Mouse (Mus musculus) T-helper 2 cell (primary cell): Measurements from ENCODE around the gene Trim38.

Experiments used
- in situ Hi-C: fragments of 300-600 bp; cut with MboI, MseI; formaldehyde crosslinking; loops from one replicate; pipeline ENCODE4 v1.15.1; 2025; ENCODE audit warnings: high pct_unique_total_duplicates

The Trim38 gene

DNA sequence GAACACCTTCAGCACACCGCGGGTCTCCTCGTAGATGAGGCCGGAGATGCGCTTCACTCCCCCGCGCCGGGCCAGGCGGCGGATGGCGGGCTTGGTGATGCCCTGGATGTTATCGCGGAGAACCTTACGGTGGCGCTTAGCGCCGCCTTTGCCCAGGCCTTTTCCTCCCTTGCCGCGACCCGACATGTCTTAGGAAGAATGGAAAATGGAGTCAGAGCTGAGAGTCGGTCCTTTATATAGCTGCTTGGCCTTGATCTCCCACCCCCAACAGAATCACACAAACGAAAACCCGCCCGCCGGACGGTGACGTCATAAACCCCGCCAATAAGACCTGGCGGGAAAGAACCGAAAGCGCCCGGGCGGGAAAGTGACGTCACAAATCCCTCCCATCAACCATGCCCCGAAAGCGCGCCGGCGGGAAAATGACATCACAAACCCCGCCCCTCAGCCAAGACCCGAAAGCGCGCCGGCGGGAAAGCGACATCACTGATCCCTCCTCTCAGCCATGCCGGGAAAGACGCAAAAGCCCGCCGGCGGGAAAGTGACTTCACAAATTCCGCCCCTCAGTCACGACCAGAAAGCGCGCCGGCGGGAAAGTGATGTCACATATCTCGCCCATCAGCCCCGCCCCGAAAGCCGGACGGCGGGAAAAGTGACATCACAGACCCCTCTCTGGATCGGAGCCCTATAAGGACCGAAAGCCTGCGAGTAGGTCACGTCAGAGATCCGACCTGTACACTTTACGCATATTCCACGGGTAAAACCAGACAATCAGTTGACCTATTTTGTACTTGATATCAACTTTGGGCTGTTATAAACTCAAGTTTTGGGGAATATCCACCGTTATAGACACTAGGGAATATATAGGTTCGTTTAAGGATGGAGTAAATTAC is 8.5 kb upstream of the Trim38 start, which contains the start of gene Hist1h4a:
Gene Hist1h4a (minus strand): TSS at position 259 of the 893 bp plus-strand sequence.
- in situ Hi-C loops, result loop anchor here (10.0 kb wide), 1 partner anchor 1716 kb away; the partner anchor contains the start of genes Hist1h2ag, Hist1h2bj and Hist1h4i

DNA sequence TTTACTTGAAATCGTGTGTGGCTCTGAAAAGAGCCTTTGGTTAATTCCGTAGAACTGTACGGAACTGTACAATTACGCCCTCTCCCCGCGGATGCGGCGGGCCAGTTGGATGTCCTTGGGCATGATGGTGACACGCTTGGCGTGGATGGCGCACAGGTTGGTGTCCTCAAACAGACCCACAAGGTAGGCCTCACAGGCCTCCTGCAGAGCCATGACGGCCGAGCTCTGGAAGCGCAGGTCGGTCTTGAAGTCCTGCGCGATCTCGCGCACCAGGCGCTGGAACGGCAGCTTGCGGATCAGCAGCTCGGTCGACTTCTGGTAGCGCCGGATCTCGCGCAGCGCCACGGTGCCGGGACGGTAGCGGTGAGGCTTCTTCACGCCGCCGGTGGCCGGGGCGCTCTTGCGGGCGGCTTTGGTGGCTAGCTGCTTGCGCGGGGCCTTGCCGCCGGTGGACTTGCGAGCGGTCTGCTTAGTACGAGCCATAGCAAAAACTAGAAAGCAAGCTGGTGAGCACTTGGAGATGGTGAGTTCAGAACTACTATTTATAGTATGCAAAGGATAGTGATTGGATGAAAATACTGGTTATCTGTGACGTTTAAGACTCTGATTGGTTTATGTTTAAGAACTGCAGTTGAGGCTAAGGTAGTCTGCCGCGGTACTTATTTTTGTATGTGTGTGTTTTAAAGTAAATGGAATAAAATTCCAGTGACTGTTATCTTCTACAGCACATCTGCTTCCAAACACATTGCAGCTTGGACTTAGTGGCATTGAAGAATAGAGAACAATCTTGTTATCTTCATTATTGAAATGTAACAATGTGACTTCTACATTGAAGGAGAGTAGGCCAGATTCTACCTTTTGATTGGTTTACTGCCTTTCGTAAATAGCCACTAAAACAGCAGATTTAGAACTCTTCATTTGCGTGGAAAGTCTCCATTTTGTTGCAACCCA is 7.6 kb upstream of the Trim38 start, which contains the start of gene Hist1h3a:
Gene Hist1h3a (minus strand): TSS at position 516 of the 951 bp plus-strand sequence.
- in situ Hi-C loops, result loop anchor here (10.0 kb wide), 1 partner anchor 1717 kb away; the partner anchor contains the start of genes Hist1h2ag, Hist1h2bj and Hist1h4i

- in situ Hi-C loops, result loop anchor here (10.0 kb wide), 1 partner anchor 1718 kb away; the partner anchor contains the start of genes Hist1h2ag, Hist1h2bj and Hist1h4i
Measured at GRCm38 (mm10) chr13:23763242-23763585, 6.5 kb upstream of the Trim38 start.

- in situ Hi-C loops, result loop anchor here (10.0 kb wide), 1 partner anchor 1719 kb away; the partner anchor contains the start of genes Hist1h2ag, Hist1h2bj and Hist1h4i
Measured at GRCm38 (mm10) chr13:23763586-23764323, 6.0 kb upstream of the Trim38 start, which contains the start of gene Hist1h1a. Hist1h1a (plus strand) TSS chr13:23763666.

- in situ Hi-C loops, result loop anchor here (10.0 kb wide), 1 partner anchor 1720 kb away; the partner anchor contains the start of genes Hist1h2ag, Hist1h2bj and Hist1h4i
Measured at GRCm38 (mm10) chr13:23764324-23765171, 5.2 kb upstream of the Trim38 start.

DNA sequence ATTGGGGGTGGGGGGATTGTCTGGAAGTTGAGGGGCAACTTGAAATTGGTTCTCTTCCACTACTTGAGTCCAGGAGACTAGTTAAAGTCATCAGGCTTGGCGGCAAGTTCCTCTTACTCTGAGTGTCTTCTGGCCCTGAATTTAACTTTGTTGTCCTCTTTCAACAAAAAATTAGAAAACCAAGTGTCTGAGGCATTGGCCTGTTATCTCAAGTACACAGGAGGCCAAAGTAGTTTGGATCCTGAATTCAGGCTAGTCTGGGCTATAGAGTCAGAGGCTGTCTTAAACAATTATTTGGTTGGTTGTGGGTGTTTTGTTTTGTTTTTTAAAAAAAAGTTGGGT is 4.6 kb upstream of the Trim38 start:
- in situ Hi-C loops, result loop anchor here (10.0 kb wide), 1 partner anchor 1720 kb away; the partner anchor contains the start of genes Hist1h2ag, Hist1h2bj and Hist1h4i

DNA sequence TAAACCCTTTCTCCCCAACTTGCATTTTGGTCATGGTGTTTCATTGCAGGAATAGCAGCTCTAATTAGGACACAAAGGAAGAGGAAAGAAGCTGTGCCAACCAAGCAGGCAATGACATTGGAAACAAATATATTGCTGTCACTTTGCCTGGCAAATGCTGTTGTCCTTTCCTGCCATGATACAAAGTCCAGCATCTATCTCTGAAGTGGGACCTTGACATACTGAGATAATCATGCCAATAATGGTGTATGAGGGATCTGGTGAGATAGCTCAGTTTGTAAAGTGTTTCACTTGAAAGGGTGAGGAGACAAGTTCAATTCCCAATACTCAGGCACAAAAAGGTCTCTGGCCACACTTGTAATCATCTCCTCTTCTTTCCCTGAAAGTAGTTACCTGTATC is 2.9 kb upstream of the Trim38 start:
- in situ Hi-C loops, result loop anchor here (10.0 kb wide), 1 partner anchor 1722 kb away; the partner anchor contains the start of genes Hist1h2ag, Hist1h2bj and Hist1h4i

GRCm38 (mm10) chr13:23768834-23769397 is 797 bp upstream of the Trim38 start:
- in situ Hi-C loops, result loop anchor here (10.0 kb wide), 1 partner anchor 1724 kb away; the partner anchor contains the start of genes Hist1h2ag, Hist1h2bj and Hist1h4i

DNA sequence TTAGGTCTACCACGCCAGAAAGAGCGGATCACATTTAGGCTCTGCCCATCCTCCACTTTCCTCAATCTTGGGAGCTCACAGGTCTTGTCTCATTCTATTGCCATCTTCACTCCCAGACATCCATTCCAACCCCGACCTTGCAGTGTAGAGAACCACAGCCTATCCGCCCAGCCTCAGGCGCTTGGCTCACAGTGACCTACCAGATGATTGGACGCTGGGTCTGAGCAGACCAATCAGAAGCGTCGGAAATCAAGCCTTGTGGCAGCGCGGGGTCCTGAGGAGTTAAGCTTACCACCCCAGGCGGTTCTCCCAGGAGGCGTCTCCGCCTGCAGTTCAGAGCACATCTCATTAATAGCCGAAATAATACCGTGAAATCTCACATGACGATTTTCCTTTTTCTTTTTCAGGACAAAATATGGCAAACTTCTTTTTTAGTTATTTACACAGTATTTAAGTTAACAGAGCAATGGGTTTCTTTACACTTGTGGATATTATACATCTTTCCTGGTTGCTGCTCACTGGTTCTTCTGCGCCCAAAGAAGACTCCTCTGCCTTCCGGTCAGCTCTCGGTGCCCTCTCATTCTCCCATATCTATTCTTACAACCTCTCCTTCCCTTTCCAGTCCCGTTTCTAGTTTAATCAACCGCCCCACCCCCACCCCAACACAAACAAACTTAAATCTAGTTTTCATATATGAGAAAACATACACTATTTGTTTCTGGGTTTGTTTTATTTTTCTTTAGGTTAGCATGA is 3.0 kb downstream of the Trim38 start:
- in situ Hi-C loops, result no loop called here

DNA sequence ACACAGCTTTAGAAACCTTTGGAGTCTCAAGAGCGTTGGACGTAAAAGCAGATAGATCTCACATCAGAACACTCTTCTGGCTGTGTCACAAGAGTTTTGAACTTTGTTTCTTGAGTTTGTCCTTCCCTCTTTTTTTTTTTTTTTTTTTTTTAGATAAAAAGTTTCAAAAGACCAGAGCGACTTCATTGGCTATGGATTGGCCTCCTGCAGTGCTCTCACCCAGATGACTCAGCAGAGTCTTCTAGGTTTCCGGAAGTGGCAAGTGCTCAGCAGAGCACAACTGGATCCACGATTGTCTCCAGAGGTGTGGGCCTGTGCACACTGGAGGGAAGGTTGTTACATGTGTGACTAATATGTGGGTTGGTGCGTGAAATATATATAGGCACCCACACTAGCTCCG is 8.6 kb downstream of the Trim38 start:
- in situ Hi-C loops, result no loop called here

GRCm38 (mm10) chr13:23779025-23779424 is 9.3 kb downstream of the Trim38 start:
- in situ Hi-C loops, result no loop called here

GRCm38 (mm10) chr13:23792520-23792919 is 22.8 kb downstream of the Trim38 start:
- in situ Hi-C loops, result no loop called here

- in situ Hi-C loops, result no loop called here
Measured at GRCm38 (mm10) chr13:23799405-23799804, 29.7 kb downstream of the Trim38 start.

- in situ Hi-C loops, result no loop called here
Measured at GRCm38 (mm10) chr13:23804532-23804931, 34.8 kb downstream of the Trim38 start.

DNA sequence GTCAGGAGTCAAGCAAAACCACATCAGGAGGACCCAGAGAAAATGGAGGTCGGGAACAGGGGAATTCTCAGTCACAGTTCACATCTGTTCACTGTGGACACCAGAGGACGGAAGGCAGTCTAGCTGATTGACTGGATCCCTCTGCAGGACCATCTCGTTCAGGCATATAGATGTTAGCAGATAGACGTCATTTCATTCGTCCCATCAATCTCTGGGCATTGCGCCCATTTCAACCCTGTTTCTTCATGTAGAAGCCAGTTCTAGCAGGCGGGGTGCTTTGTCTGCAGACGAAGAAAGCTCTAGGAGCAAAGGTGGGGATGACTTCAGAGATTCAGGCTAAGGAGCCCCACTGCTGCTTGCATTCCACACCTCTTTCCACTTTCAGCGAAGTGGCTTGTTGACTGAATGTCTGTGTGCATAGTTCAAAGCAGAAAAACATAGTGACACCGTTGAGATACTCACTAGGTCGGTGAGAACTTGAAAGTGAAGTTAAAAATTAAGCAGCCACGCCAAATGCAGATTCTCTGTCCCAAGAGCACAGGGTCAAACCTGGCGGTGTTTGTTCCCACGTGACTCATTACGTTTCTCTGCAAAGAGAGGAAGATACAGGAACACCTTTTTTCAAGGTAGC is 36.8 kb downstream of the Trim38 start, which contains the start of gene Slc17a2:
Gene Slc17a2 (plus strand): TSS at position 572 of the 631 bp plus-strand sequence.
- in situ Hi-C loops, result no loop called here

DNA sequence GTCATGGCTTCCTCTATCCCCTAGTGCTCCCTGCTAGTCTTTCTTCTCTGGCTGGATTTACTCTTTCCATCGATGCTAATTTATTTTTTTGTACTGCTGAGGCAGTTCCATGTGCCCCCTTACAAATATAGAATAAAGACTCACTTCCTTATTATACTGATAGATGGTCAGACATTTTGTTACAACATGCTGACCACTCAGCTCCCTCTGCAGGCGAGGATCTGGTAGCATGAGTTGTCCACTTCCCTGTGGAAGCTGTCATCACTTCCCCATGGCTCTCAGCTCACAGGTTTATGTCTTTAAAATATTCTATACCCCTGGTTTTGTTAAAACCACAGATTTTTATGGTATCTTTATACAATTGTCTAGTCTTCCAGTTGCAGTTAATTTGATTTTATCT is 46.4 kb downstream of the Trim38 start:
- in situ Hi-C loops, result no loop called here

GRCm38 (mm10) chr13:23820179-23820940 is 50.6 kb downstream of the Trim38 start:
- in situ Hi-C loops, result no loop called here
